Mouse (Mus musculus): ENCODE results near the gene Nradd. TPM values are rescaled to one million over a fixed set of nuclear protein-coding genes. Genes with fewer than 3 reads are reported as not detected.
A peak's percentile ranks its signal among the peaks of the same experiment; 100 is the strongest.

The Nradd gene
- 1.3 TPM in 1 of 2 replicates, not detected in the other for total RNA-seq (2014; fragmentation: Nextera tagmentation)
- 5.8 and 7.3 TPM in 2 replicates for total RNA-seq (2017)
- 1.8 and 2.2 TPM in 2 replicates for polyA plus RNA-seq (2012)

DNA sequence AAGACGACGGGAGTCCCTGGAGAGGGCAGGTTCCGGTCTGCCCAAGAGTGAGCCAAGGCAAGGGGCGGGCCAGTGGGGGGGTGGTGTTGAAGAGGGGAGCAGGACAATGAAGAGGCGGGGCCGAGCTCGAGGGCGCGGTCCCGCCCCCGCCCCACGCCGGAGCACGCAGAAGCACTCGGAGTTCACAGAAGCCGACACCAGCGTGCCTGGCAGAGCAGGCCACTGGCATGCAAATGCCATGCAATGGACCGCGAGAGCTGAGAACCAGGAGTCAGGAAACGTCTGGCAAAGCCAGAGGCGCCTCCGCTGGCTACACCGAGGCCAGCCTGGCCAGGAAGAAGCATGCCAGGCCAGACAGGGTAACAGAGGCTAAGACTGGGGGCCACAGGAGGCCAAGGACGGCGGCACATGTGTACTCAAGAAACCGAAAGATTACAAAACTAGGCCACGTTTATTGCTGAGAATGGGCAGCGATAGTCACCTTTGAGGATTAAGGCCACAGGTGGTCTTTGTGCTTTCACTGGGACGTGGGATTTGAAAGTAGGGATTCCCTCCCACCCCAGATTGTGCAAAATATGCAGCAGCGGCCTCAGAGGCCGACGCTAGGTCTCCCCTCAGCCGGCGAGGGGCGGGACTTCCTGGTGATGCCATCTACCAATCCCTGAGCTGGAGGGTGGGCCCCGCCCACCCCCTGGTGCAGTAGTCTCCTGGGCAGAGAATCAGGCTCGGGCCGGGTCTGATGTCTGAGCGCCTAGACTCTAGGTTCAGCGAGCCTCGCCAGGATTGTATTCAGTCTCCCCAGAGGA is at the start of gene Nradd:
TSS of gene Nradd (minus strand) at position 92 of the 806 bp plus-strand sequence.
- peak; percentile 73 for ATAC-seq (ENCODE audit: extremely low read depth, insufficient number of reproducible peaks, low FRiP score, poor library complexity, severe bottlenecking)
- H3K27me3 ChIP-seq (ENCODE audit: insufficient read depth, low read length): no peaks in the 10 kb centered on the region
- peak; percentile 62 for DNase-seq (ENCODE audit: low spot score)
- H3K36me3 ChIP-seq (replicated peaks): peaks cover 100% of the 10 kb centered on the region
- peaks cover 31% of the 10 kb centered on the region for H3K4me1 ChIP-seq (ENCODE audit: insufficient read depth, low read depth, low read length)
- H3K9me3 ChIP-seq (replicated peaks): no peaks in the 10 kb centered on the region
- no peak for TF ChIP-seq GATA2 (IDR thresholded peaks at IDR 0.05; ENCODE audit: borderline replicate concordance, low read depth, low read length)
- TF ChIP-seq GATA1 (IDR thresholded peaks at IDR 0.05; ENCODE audit: borderline replicate concordance, low read length): no peak
- no peak for TF ChIP-seq CTCF (IDR thresholded peaks at IDR 0.05; ENCODE audit: low read depth, low read length)
- TF ChIP-seq TAL1 (conservative IDR thresholded peaks at IDR 0.05; ENCODE audit: low read depth, low read length): no peak
- TF ChIP-seq POLR2AphosphoS5 (IDR thresholded peaks at IDR 0.05; ENCODE audit: insufficient replicate concordance, low read depth, low read length): no peak
- H3K4me3 ChIP-seq (ENCODE audit: low read depth, low read length): peak within 1 kb of the TSS; percentile 68

DNA sequence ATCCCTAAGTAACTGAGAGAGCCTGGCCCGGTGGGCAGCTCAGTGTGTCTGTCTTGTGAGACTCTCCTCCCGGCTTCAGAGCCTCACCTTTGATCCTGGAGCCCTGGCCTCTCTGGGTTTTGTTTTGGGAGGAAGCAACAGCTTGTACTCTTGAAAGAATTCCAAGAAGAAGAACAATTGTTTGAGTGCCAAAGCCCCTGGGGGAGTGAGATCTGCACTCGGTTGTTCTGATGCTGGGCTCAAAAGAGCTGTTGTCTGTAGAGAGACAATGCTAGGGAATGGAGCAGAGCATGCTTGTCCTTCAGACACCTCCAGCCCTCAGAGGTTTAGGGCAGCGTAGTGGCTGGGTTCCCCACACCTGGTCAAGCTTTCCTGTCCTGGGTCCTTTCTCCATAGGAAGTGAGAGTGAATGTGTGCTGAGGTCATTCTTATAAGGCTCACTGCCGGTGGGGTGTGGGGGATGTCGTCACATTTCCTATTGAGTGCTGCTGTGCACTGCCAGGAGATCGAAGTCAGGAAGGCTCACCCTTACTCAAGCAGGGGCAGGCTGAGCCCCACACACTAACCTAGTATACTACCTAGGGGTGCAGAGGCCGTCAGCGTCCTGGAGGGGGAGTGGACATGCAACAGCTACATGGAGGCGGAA is 49.0 kb upstream of the Nradd start:
- DNase-seq (ENCODE audit: low spot score) (no peak), ATAC-seq (ENCODE audit: extremely low read depth, insufficient number of reproducible peaks, low FRiP score, poor library complexity, severe bottlenecking) (no peak)
- Histone ChIP-seq H3K9me3 (replicated peaks) (no peaks in the 10 kb centered on the region), H3K36me3 (replicated peaks) (peaks cover 74% of the 10 kb centered on the region), H3K4me3 (ENCODE audit: low read depth, low read length) (no peak overlapping the region), H3K27me3 (ENCODE audit: insufficient read depth, low read length) (no peaks in the 10 kb centered on the region), H3K4me1 (ENCODE audit: insufficient read depth, low read depth, low read length) (peaks cover 89% of the 10 kb centered on the region)
- TF ChIP-seq GATA2 (IDR thresholded peaks at IDR 0.05; ENCODE audit: borderline replicate concordance, low read depth, low read length): no peak
- no peak for TF ChIP-seq TAL1 (conservative IDR thresholded peaks at IDR 0.05; ENCODE audit: low read depth, low read length)
- no peak for TF ChIP-seq CTCF (IDR thresholded peaks at IDR 0.05; ENCODE audit: low read depth, low read length)
- TF ChIP-seq POLR2AphosphoS5 (IDR thresholded peaks at IDR 0.05; ENCODE audit: insufficient replicate concordance, low read depth, low read length): no peak
- TF ChIP-seq GATA1 (IDR thresholded peaks at IDR 0.05; ENCODE audit: borderline replicate concordance, low read length): no peak

DNA sequence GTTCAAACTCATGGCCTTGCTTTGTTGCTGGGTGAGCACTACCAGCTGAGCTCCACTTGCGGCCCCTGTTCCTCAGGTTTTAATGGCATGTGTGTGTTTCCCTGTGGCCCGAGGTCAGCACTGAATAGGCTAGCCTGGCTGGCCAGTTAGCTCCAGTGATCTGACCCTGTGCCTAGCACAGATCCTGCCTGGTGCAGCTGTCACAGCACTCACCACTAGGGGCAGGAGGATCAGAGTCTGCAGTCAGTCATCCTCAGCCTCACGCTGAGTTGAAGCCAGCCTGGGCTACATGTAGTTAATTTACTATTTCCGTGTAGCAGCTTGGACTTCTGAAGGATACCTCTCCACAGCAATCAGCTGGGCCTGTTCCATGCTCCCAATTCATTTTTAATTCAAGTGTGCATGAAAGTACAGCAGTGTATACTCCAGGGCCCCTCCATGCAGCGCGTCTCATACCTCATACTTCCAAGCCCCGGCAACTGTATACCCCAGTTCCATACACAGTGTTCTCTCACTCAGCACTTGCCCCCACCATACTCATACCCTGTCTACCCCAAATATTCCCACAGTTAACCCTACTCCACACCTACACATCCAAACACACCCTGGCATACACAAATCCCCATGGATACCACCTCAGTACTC is 48.3 kb upstream of the Nradd start:
- TF ChIP-seq POLR2AphosphoS5 (IDR thresholded peaks at IDR 0.05; ENCODE audit: insufficient replicate concordance, low read depth, low read length) (no peak), GATA1 (IDR thresholded peaks at IDR 0.05; ENCODE audit: borderline replicate concordance, low read length) (no peak), CTCF (IDR thresholded peaks at IDR 0.05; ENCODE audit: low read depth, low read length) (peak; percentile 49), GATA2 (IDR thresholded peaks at IDR 0.05; ENCODE audit: borderline replicate concordance, low read depth, low read length) (no peak), TAL1 (conservative IDR thresholded peaks at IDR 0.05; ENCODE audit: low read depth, low read length) (no peak)
- H3K4me1 ChIP-seq (ENCODE audit: insufficient read depth, low read depth, low read length): peaks cover 92% of the 10 kb centered on the region
- H3K9me3 ChIP-seq (replicated peaks): no peaks in the 10 kb centered on the region
- no peak overlapping the region for H3K4me3 ChIP-seq (ENCODE audit: low read depth, low read length)
- H3K36me3 ChIP-seq (replicated peaks): peaks cover 72% of the 10 kb centered on the region
- DNase-seq (ENCODE audit: low spot score) (no peak), ATAC-seq (ENCODE audit: extremely low read depth, insufficient number of reproducible peaks, low FRiP score, poor library complexity, severe bottlenecking) (no peak)
- no peaks in the 10 kb centered on the region for H3K27me3 ChIP-seq (ENCODE audit: insufficient read depth, low read length)

DNA sequence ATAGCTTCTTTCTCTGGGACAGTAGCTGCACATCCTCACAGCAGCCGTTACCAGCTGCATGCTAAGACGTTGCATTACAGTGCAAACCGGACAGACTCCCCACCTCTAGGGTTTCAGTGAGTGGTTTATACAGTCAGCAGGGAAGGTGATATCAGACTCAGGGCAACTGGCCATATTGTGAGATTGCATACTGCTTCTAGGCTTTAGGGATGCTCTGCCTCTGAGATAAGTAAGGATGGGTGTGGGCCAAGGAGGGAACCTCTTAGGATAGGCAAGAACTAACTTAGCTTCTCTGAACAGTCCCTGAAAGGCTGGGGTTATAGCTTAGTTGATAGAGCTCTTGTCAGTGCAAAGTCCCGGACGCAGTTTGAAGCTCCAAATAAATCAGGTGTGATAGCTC is 45.5 kb upstream of the Nradd start:
- no peak for TF ChIP-seq TAL1 (conservative IDR thresholded peaks at IDR 0.05; ENCODE audit: low read depth, low read length)
- no peak for TF ChIP-seq POLR2AphosphoS5 (IDR thresholded peaks at IDR 0.05; ENCODE audit: insufficient replicate concordance, low read depth, low read length)
- no peak for TF ChIP-seq GATA1 (IDR thresholded peaks at IDR 0.05; ENCODE audit: borderline replicate concordance, low read length)
- TF ChIP-seq CTCF (IDR thresholded peaks at IDR 0.05; ENCODE audit: low read depth, low read length): no peak
- no peak for TF ChIP-seq GATA2 (IDR thresholded peaks at IDR 0.05; ENCODE audit: borderline replicate concordance, low read depth, low read length)
- H3K4me1 ChIP-seq (ENCODE audit: insufficient read depth, low read depth, low read length): peaks cover 89% of the 10 kb centered on the region
- no peak for DNase-seq (ENCODE audit: low spot score)
- H3K36me3 ChIP-seq (replicated peaks): peaks cover 55% of the 10 kb centered on the region
- H3K27me3 ChIP-seq (ENCODE audit: insufficient read depth, low read length): no peaks in the 10 kb centered on the region
- no peaks in the 10 kb centered on the region for H3K9me3 ChIP-seq (replicated peaks)
- ATAC-seq (ENCODE audit: extremely low read depth, insufficient number of reproducible peaks, low FRiP score, poor library complexity, severe bottlenecking): no peak
- H3K4me3 ChIP-seq (ENCODE audit: low read depth, low read length): no peak overlapping the region; the same call in 1 of the 2 replicates

DNA sequence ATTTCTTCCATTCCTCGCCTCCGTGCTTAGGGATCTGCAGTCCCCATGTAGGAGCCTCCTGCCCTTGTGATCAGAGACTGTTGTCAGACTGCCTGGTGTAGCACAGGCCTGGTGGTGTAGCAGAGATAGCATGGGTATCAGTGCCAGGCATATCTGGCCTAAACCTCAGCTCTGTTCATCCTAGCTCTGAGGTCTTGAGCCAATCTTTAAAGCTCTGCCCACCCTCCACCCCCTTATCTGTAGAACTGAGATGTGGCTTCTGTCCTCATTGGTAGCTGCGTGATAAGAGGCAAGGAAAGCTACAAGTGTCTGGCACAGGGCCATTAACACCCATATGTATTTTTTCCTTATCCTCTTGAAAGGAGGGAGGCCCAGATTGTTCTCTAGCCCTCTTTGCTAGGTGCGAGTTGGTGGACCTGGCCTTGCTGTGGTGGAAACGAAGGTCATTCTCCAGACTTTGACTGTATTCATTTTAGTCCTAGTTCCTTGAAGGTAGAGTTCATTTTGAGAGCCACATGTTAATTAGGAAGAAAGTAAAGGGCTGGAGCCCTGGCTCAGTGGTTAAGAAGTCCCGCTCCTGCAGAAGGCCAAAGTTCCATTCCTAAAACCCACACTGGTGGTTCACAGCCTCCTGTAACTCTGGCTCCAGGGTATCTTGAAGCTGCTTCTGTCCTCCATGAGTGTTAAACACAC is 44.5 kb upstream of the Nradd start:
- Histone ChIP-seq H3K27me3 (ENCODE audit: insufficient read depth, low read length) (no peaks in the 10 kb centered on the region), H3K36me3 (replicated peaks) (peaks cover 48% of the 10 kb centered on the region), H3K9me3 (replicated peaks) (no peaks in the 10 kb centered on the region), H3K4me3 (ENCODE audit: low read depth, low read length) (no peak overlapping the region; the same call in 1 of the 2 replicates), H3K4me1 (ENCODE audit: insufficient read depth, low read depth, low read length) (peaks cover 89% of the 10 kb centered on the region)
- TF ChIP-seq GATA1 (IDR thresholded peaks at IDR 0.05; ENCODE audit: borderline replicate concordance, low read length): no peak
- 0 out of 2 replicates have a peak, but pooled peaks have one; percentile 21 for TF ChIP-seq GATA2 (IDR thresholded peaks at IDR 0.05; ENCODE audit: borderline replicate concordance, low read depth, low read length)
- TF ChIP-seq TAL1 (conservative IDR thresholded peaks at IDR 0.05; ENCODE audit: low read depth, low read length): peak; percentile 99
- ATAC-seq (ENCODE audit: extremely low read depth, insufficient number of reproducible peaks, low FRiP score, poor library complexity, severe bottlenecking) (peak; percentile 78), DNase-seq (ENCODE audit: low spot score) (peak; percentile 68)
